Mouse (Mus musculus) myocyte (in vitro differentiated cells): ENCODE measurements around the gene Mrtfa.
A peak's percentile ranks its signal among the peaks of the same experiment; 100 is the strongest.

Source experiments
- E2F4 ChIP-seq: IDR thresholded peaks from one replicate; pipeline ENCODE4 v1.6.1; 2011; ENCODE audit warnings: mild to moderate bottlenecking, control low read depth, moderate library complexity; ENCODE audit not compliant: insufficient read depth
- MYOG ChIP-seq, 3 experiments: IDR thresholded peaks; one replicate each; pipeline ENCODE4 v1.6.1; 2011; ENCODE audit warnings: control low read depth in 2 of 3, low read depth in 2 of 3, mild to moderate bottlenecking in 2 of 3; ENCODE audit not compliant: insufficient read length in 2 of 3, control insufficient read depth in 1 of 3, insufficient read depth in 1 of 3

DNA sequence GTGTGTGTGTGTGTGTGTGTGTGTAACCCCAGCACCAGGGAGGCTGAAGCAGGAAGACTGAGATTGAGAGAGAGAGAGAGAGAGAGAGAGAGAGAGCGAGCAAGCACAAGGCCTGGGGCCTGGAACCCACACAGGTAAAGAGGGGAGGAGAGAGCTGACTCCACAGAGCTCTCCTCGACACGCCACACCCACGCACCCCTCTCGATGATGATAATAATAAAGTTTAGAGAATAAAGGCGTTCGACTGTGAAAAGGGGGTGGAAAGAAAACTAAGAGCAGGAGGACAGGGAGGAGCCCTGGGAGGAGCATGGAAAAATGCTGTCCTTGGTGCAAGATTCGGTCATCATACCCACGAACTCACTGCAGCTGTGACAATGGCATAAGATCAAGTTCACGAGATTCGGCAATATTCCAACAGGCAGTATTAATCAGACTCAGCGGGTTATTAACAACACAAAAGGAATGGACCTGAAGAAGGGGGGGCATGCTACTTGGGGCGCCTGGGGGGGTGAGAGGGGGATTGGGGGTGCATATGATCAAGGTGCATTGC lies 49.3 kb upstream of the Mrtfa start:
- TF ChIP-seq MYOG (IDR thresholded peaks at IDR 0.05; ENCODE audit: control insufficient read depth in 1 of 3, insufficient read depth in 1 of 3, insufficient read length in 2 of 3, low read depth in 2 of 3) (peak in 1 of 3 experiments; percentile 30), E2F4 (no peak)
